Mouse (Mus musculus) fat pad, adult 2 months (tissue): Measurements from ENCODE around the gene Abl1.

Source experiments
- DNase-seq: peaks from one replicate; pipeline ENCODE4 v3.0.0-alpha.2; 2011; ENCODE audit warnings: low read depth, low spot score; ENCODE audit errors: extremely low read depth

Abl1 gene

DNA sequence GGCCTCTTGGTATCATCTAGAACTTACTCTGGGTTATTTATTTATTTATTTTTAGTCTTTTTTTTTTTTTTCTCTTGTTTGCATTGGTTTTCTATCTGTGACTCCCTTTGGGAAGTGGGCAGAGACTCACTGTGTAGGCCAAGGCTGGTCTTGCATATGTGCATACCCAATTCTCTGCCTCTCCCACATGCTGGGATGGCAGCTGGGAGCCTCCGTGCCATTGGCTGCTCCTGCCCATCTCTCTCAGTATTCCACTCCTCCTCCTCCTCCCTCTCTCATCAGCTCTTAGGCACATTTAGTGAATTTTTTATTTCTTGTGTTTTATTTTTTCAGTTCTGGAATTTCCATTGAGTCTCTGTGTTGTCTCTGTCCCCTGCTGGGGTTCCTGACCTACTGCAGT, 53.6 kb downstream of the Abl1 start:
- DNase-seq = no peak

DNA sequence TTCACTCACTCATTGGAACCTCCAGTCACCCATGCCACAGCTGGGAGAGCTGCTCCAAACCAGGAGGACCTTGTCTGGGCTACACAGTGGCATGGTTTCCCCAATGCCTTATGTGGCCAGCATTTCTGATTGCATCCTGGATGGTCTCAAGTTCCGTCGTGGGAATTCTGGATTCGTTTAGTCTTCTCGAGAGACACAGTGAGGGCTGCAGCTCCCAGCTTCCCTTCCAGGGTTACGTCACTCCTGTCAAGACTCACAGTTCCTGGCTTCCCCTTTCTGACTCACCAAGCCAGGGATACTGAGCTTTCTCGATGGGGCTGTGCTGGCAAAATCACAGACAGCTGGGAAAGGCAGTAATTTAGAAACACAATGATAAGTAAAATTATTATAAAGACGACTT, 54.0 kb downstream of the Abl1 start:
- no peak for DNase-seq

DNA sequence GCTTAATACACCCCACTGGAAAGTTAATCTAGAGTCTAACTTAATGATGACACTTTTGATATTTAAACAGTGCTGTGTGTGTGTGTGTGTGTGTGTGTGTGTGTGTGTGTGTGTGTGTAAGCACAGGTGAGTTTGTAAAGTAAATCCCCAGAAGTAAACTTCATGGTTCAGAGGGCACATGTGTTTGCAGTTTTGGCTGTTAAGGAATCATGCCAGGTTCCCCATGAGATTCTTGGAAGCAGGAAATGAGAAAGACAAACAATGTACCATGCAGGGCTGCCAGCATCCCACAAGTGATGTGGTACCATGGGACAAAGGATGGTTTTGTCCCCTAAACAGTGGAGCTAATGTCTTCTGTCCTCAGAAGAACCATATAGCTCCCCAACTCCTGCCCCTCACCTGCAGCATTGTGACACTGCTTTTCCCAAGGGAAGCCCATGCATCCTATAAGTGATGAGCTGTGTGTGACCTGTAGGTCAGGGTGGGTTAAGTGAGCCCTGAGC, 57.6 kb downstream of the Abl1 start:
- no peak for DNase-seq

DNA sequence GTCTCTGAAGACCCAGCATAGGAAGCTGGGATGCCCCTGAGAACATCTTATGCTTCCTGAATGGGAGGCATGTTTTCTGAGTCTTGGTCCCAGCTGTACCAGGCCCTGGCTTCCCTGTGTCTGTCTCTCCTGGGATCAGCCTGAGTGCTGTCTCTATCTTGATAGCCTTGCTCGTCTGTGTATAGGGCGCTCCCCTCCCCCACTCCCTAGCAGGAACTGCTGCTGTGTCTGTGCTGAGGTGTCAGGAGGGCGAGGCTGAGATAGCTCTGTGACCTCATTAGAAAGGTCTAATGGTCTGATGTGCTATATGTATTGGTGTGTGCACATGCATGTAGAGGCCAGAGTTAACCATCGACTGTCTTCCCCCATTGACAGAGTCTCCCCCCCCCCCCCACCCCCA, 58.7 kb downstream of the Abl1 start:
- DNase-seq = no peak

DNA sequence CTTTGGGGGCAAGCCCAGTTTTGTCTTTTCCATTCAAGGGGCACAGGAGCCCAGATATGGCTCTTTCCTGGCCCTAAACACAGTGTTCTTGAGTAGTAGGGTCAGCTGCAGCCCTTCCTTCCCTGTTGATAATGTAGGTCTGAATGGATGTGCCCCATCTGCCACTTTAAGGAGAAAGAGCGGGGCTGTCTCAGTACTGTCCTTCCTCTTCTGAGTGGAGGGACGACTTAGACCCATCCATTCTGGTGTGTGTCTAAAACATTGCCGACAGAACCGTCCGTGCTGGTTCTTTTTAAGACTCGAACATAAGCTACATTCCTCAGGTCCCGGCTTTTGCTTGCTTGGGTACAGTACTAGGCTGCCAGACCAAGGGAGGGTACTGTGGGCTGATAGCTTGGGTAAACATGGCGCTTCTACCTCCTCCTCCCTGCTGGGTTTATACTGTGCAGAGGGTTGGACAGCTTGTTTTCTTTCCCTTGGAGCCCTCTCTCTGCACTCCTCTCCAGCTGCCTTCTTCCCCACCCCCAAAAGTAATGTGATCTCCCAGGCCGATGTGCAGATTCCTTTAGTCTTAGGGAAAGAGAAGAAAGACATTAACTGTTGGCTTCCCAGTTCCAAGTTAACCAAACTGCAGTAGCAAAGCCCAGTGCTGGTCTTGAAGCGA, 61.0 kb downstream of the Abl1 start:
- DNase-seq = no peak

DNA sequence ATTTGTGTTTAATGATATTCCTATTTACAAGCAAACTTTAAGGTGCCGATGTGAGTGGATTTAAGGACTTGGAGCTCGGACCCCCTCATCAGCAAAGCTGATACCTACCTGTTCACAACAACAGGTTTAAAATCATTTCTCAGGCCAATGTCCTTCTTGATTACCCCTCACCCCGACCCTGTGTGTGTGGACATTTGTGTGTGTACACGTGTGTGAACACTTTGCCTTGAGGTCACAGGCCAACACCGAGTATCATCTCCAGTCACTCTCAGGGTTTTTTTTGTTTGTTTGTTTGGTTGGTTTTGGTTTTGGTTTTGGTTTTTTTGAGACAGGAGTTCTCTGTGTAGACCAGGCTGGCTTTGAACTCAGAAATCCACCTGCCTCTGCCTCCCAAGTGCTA, 62.0 kb downstream of the Abl1 start:
- no peak for DNase-seq

DNA sequence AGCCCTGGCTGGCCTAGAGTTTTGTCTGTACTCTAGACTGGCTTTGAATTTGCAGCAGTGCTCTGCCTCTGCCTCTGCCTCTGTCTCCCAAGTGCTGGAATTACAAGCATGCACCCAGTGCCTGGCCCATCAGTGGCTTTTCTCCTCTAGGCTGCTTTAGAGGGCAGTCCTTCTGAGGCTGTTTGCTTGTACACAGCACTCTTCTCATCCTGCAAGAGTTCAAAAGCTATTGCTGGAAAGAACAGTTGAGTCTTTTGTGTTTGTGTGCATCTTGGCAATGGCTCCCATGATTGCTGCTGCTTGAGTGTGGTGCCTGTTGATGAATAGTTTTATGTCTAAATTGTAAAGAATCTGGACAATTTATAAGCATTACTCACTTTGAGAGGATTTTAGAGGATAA, 69.3 kb downstream of the Abl1 start:
- no peak for DNase-seq

DNA sequence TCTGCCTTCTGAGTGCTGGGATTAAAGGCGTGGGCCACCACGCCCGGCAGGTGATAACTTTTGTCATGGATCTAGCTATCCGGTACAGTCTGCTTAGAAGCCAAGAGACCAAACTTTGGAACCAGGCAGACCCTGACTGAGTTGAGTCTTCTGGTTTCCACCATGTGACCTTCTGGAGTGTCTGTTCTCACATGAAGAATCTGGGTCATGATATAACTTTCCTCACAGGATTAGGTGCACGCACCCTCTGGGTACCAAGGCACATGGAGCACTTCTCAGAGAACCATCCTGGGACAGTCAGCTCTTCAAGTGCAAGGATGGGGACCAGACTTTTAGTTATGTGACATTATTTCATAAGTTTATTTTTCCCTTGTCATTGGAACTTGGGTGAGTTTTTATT, 70.8 kb downstream of the Abl1 start:
- DNase-seq = no peak

DNA sequence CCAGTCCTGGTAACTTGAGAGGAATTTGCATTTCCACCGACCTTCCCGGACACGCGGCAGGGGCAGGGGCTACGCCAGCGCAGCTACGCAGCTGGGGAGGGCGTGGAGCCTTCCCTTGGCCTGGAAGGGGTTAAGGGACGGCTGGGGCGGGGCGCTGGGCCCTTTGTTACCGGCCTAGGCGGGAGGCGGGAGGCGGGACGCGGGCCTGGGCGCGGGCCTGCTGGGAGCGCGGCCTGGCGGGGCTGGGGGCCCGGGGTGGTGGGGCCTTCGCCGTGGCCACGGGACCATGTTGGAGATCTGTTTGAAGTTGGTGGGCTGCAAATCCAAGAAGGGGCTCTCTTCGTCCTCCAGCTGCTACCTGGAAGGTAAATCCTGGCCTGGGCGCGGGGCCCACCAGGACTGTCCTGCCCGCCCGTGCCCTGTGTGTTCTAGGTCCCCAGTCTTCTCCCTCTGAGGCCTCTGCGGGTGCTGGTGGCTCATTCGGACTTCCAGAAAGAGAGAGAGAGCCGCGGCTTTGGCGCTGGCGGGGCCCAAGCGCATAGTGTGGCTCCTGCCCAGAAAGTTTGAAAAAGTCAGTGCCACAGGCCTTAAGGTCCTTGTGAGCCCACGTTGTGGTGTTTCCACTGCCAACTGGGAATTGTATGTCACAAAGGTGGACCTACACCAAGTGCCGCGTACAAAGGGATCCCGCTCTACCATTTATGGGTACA, 71.7 kb downstream of the Abl1 start:
- DNase-seq = no peak

DNA sequence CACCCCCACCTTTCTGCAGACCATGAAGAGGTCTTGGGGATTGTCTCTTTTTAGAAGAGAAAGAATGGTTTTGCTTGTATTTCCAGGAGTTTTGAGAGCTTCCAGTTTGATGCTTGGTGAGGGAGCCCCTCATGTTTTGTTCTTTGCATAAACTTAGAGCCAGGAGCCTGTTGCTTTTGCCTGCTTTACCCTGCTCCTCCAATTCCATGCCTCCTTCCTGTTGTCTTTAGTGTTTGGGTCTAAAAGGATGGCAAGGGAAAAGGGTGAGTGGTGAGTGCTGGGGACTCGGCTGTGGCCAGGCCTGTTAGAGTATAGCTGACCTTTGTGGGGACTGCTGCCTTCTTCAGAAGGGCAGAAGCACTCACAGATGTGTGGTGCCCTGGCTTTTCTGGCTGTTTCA, 72.3 kb downstream of the Abl1 start:
- DNase-seq = no peak

DNA sequence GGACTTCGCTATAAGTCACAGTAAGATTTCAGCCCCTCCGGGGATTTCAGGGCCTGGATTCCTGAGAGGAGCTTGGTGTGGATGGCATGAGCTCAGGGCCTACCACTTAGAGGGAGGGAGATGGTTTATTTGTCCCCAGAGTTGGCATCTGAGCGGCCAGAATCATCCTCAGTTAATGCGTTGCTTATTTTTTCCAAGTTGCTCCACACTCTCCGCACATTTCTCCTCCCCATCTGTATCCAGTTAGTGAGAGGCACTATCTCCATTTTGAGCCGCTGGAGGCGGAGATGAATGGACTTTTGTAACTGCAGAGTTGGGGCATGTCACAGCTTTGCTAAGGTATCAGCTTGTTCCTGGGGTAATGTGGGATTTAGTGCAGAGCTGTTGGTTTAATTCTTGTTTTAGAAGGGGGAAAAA, 72.9 kb downstream of the Abl1 start:
- DNase-seq = no peak

DNA sequence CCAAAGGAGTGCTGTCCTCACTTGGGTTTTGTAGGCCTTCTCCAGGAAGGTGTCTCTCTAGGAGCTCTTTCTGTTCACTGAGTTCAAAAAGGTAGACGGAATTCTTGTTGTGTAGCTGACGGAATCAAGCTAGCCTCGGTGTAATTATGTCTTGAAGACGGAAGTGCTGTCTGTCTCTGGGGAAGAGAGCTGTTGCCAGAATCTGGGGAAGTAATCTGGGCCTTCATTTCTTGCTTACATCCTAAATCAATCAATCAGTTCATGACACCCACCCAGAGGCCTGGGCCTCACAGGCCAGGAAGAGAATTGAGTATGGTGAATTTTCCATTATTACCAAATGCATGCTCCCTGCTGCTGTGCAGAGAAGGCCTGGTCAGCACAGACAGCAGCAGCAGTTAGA, 73.4 kb downstream of the Abl1 start:
- DNase-seq = no peak

DNA sequence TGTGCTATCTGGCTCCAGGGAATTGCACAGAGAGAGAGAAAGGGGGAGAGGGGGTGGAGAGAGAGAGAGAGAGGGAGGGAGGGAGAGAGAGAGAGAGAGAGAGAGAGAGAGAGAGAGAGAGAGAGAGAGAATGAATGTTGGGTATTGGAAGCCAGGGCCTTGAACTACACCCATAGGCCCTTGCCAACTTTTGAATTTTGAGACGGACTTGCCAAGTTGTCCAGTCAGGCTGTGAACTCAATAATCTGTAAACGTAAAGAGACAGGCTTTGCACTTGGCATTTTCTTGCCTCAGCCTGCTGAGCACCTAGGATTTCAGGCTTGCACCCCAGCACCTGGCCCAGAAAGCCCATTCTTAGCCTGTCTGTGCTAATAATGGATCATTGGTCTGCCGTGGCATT, 74.0 kb downstream of the Abl1 start:
- no peak for DNase-seq

DNA sequence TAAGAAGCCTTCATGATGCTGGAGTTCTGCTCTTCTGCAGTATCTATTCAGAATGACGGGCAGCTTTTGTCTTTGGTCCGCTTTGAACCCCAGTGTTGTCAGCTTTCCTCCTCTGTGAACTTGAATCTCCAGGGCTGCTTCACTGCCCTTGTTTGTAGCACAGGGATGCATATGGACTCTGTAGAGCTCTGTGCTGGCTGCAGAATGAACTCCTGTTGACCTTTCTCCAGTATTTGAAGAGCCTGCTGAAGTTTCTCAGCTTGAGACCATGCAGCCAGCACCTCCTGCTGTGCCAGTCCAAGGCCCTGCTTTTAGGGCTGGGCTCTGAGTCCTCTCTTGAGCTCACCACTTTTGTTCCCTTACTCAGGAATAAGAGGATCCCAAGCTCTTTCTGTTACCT, 74.7 kb downstream of the Abl1 start:
- DNase-seq = no peak

DNA sequence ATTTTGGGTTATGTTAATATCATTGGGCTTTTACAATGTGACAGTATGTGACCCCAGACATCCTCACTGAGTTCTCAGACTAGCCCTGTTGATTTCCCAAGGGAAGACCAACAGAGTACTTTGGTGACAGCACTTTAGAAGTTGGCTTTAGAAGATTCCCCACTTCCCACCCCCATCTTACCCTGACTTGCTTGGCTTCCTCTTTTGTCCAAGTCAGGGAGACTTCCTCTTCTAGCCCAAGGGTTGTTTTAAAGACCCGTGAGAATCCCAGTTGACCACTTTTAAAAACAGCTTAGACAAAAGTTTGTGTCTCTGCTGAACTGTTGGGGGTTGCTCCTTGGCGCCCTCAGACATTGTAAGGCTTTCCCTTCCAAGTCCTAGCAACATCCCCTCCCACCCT, 75.1 kb downstream of the Abl1 start:
- no peak for DNase-seq

DNA sequence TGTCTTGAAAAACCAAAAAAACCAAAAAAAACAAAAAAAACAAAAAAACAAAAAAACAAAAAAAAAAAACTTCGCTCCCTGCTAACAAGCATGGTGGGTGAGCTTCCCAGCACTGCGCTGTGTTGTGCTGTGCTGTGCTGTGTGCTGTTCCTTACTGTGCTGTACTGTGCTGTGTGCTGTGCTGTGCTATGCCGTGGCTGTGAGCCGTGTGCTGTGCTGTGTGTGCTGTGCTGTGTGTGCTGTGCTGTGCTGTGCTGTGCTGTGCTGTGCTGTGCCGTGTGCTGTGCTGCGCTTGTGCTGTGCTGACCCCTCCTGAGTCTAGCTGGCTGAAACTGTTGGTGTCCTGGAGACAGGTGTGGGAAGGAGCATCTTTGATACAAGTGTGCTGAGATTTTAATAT, 78.9 kb downstream of the Abl1 start:
- DNase-seq = no peak

DNA sequence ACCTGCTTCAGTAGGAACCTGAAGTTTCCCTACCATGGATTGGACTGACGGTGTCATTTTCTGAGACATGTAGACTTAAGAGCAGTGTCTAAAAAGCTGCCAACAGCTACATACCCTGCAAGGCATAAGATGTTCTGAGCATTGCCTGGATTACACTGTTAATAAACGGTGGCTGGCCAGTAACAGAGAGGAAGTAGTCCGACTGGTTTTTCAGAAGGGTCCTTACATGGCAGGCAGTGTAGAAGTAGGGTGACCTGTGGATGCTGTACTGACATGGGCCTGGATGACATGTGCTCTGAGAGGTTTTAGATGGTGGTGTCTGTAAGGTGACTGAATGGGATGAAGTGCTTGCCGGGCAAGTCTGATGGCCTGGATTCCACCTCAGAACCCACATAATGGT, 79.6 kb downstream of the Abl1 start:
- no peak for DNase-seq

DNA sequence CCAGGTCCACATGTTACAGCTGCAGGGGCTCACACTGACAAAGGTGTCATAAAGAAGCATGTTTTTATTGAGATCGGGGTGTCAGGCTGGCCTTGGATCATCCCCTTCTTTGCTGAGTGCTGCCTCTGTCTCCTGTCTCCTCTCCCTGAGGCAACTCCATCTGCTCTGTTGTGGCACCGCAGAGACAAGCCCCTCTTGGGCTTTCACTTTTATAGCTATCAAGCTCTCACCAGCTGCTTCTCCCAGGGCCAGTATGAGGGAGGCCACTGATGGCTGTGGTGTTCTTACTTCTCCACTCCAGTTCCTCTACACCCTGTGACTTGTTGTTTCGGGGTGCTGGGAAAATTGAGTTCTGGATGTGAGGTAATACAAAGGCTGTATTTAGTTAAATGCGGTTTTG, 80.9 kb downstream of the Abl1 start:
- no peak for DNase-seq

DNA sequence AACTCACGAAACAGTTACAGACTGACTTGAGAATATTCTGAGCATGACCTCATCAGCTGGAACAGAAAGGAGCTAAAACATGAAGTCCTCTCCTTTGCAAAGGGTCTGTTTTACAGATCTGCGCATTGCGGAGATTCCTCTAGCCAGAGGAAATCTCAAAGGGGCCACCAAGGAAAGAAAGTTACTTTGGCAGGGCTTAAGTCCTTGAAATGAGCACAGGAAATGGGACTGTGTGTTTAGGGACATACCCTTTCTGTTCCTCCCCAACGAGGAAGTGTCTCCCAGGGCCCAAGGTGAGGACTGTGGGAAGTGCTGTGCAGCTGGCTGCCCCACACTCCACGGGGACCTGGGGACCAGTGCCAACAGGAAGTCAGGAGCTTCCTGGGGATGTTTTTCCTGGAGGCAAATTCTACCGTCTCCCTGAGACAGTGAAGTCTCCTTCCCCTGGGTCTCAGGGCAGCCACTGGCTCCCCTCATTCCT, 81.5 kb downstream of the Abl1 start:
- DNase-seq = no peak

DNA sequence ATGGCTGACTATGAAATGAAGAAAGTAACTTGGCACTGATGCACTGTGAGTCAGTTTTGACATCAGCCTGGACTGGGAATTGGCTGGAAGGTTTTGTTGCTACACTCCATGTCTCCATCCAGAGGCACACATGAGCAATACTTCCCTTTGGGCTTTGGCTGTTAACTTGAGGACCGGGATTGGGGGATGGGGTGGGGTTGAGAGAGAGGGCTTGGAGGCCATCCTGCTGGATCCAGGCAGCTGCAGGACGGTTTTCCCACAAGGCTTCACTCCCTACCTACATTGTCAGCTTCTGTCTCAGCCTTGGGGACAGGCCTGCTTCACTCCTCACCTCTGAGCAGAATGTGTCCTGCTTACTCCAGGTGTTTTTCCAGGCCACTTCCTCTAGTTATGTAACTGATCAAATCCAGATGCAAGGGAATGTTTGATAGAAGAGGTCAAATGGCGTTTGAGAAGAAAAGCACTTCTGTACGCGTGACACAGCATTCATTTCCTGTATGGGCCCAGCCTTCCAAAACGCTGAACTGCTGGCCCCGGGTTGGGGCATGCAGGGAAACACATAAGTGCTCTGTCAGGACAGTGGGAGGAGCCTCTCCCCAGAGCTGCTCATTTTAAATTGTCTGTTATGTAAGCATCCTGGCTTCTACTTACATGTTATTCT, 82.7 kb downstream of the Abl1 start:
- DNase-seq = peak; percentile 88

DNA sequence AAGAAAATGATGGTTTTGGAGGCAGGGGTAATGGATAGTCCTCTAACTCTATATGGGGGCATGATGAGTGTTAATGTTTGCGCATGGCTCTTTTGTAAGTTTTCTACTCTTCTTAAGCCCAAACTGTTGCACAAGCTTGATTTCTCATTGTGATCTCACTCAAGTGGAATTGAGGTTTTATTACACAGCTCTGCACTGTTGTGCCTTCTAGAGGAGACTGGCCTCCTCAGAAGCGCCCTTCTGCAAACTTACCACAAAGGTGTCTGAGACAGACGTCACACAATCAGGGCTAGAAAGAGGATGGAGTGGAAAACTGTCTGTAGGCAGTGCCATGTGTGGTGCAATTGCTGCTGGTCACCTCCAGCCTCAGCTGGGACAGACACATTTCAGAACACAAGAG, 88.3 kb downstream of the Abl1 start:
- DNase-seq = no peak

DNA sequence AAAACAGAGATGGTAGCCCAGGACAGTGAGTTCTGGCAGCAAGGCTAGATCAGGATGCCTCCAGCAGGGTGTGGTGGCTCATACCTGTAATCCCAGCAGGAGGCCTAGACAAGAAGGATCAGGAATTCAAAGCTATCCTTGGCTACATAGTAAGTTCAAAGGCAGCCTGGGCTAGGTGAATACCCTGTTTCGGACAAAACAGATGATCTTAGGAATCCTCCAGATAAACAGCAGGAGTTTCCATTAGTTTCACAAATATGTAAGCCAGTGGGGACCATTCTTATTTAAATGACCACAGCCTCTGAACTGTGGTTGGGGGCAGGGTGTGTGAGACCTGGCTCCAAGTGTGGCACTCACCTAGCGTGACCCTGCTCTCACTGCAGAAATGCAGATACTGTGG, 91.1 kb downstream of the Abl1 start:
- DNase-seq = no peak
